Mouse (Mus musculus) adrenal gland, adult 18-20 months (tissue): ENCODE results near the gene Tnfaip6. TPM values are rescaled to one million over a fixed set of nuclear protein-coding genes. Genes with fewer than 3 reads are reported as not detected.
"Not testable (repeated sequence)": the region's sequence is repeated elsewhere in the genome, so short reads cannot be mapped to it uniquely, and the experiment has no call there.

Experiments used
- DNase-seq, 2 experiments: peaks; one replicate each; pipeline ENCODE4 v3.0.0; 2021 to 2022; ENCODE audit warnings: low spot score in 2 of 2
- long read RNA-seq, 2 experiments: library from polyadenylated mRNA; stranded (forward); transcript quantifications; one replicate each; pipeline ENCODE4 v2.0.0; 2021
- total RNA-seq, 2 experiments: library from RNA; stranded (reverse); gene quantifications; 1 replicate in 1 of 2; 2 replicates in 1 of 2; pipeline ENCODE4 v1.2.3; 2021

Gene Tnfaip6
- total RNA-seq = 1 to 10 TPM; 1.7 to 2.3 TPM
- long read RNA-seq, experiment 1 = 0 reads
- long read RNA-seq, experiment 2 = 0 reads

DNA sequence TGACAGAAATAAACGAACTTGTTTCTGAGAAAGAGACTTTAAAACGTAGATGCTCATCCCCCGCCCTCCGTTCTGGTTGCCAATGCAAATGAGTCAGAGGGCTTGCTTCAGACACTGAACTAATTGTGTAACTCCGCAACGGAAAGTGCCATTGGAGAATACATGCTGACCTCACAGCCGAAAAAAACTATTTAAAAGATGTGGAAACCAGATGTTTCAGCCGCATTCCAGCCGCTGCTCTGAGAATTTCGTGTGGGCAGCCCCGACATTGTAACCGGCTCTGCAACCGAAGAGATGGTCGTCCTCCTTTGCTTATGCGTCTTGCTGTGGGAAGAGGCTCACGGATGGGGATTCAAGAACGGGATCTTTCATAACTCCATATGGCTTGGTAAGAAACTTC lies at the start of gene Tnfaip6:
Tnfaip6 (plus strand) TSS at position 128 of the 400 bp plus-strand sequence.
- peak; percentile 45 to 56 for DNase-seq

DNA sequence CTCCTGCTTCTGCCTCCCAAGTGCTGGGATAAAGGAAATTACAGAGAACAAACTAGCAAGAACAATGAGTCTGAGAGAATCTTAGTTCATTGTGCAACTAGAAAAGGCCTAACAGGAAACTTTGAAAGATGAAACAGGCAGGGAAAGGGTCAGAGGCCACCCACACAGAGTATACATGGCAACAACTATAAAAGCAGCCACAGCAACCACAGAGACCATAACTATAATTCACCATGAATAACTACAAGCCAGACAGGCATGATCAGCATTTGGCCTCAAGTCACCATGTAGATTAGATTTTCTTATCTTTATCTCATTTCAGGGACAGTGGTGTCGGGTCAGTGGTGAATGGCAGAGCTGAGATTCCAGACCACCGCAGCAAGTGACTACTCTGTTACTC lies 48.2 kb upstream of the Tnfaip6 start:
- DNase-seq = no peak

- no peak for DNase-seq
Measured at GRCm38 (mm10) chr2:51991447-51991846, 46.4 kb upstream of the Tnfaip6 start.

DNA sequence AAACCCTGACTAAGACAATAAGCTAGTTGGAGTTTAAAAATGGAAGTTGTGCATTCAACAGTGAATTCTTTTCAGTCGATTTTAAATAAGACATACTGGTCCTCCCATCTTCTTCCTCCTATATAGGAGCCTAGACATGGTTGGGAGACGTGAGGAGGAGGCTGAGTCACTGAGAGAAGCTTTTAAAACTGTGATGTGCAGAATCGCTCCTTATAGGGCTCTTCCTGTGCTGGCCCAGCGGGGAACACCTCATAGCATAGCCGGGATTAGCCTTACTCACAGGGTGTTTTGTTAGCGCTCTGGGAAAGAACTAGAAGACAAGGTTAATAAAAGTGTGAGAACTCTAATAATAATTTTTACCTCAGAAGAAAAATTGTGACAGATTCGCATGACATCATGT lies 37.8 kb upstream of the Tnfaip6 start:
- DNase-seq = no peak

- no peak for DNase-seq
Measured at GRCm38 (mm10) chr2:52001521-52001920, 36.3 kb upstream of the Tnfaip6 start.

GRCm38 (mm10) chr2:52002299-52002698 lies 35.5 kb upstream of the Tnfaip6 start:
- DNase-seq = not testable (repeated sequence)

- no peak for DNase-seq
Measured at GRCm38 (mm10) chr2:52006380-52006779, 31.4 kb upstream of the Tnfaip6 start.

GRCm38 (mm10) chr2:52011820-52012219 lies 26.0 kb upstream of the Tnfaip6 start:
- DNase-seq = not testable (repeated sequence)

GRCm38 (mm10) chr2:52013306-52013820 lies 24.4 kb upstream of the Tnfaip6 start:
- DNase-seq = no peak

- no peak for DNase-seq
Measured at GRCm38 (mm10) chr2:52016361-52016760, 21.4 kb upstream of the Tnfaip6 start.

GRCm38 (mm10) chr2:52027061-52027460 lies 10.7 kb upstream of the Tnfaip6 start:
- DNase-seq = no peak

GRCm38 (mm10) chr2:52029426-52029825 lies 8.4 kb upstream of the Tnfaip6 start:
- no peak for DNase-seq

DNA sequence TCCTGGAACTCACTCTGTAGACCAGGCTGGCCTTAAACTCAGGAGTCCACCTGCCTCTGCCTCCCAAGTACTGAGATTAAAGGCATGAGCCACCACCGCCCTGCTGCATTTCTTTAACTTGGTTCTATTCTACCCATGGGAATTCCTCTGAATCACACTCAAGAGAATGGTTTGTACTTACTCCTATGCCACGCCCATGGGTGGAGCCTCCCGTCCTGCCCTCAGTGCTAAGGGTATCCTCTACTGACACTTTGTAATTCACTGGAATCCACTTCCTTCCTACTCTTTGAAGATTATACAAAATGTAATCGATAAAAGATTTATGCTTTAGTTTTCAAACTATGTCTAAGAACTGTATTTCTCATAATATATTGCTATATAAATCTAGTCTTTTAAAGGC lies 6.3 kb upstream of the Tnfaip6 start:
- DNase-seq = no peak

DNA sequence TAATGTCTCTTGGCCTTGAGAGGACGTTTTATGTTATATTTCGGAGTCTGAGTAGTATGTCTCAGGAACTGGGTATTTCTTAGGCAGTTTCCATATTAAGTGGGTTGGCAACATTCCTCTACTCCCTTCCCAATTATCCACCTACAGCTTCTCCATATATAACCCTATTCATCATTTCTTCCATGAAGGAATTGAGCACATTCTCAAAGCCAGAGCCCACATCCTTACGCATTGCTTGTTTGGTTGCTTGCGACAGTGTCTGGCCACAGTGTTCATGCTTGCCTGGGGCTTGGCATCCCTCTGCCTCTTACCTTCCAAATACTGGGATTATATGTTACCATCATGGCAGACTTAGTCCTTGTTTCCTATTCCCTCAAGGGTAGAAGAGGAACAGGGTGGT lies 3.2 kb upstream of the Tnfaip6 start:
- no peak for DNase-seq

DNA sequence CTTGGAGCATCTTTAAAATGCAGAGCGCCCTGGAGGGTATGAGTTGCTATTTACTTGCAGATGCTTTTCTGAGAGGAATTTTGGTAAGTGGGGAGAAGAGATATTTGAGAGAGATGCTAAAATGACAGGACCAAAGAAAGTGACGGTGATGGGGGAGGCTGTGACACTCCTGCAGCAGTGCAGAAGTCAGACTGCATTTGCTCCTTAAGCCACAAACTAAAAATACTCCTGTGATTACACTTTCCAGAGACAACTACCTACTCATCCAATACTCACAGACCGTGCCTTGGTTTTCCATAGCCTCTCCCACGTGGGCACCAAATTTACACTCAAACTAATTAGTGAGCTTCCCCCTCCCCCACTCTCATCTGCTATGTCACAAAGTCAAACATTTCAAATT lies 2.7 kb upstream of the Tnfaip6 start:
- no peak for DNase-seq

DNA sequence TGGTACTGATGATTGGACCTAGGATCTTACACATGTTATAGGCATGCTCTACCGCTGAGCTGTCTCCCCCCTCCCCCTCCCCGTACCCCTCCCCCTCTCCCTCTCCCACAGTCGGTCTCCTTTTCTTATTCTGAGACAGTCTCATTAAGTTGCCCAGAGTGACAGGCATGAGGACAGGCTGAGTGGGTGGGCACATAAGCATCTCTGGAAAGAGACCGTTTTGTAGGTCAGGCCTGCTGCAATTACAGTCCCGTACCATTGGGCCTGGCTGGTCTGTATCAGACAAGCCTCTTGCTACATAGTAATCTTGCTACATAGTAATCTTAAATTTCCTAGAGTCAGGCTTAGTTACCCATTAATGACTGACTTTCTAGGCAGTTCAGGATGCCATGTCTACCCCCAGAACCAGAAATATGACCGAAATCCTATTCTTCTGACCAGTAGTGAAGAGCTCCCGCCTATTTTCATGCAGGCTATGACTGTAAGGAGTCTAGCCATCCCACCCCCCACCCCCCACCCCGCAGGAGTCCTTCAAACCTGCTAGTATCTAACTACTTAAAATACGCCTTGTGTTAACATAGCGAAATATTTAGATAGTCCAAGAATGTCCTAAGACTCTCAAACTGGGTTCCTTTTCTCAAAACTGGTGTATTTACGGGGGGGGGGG lies 747 bp upstream of the Tnfaip6 start:
- no peak for DNase-seq

GRCm38 (mm10) chr2:52038558-52038957 lies 749 bp downstream of the Tnfaip6 start:
- no peak for DNase-seq

DNA sequence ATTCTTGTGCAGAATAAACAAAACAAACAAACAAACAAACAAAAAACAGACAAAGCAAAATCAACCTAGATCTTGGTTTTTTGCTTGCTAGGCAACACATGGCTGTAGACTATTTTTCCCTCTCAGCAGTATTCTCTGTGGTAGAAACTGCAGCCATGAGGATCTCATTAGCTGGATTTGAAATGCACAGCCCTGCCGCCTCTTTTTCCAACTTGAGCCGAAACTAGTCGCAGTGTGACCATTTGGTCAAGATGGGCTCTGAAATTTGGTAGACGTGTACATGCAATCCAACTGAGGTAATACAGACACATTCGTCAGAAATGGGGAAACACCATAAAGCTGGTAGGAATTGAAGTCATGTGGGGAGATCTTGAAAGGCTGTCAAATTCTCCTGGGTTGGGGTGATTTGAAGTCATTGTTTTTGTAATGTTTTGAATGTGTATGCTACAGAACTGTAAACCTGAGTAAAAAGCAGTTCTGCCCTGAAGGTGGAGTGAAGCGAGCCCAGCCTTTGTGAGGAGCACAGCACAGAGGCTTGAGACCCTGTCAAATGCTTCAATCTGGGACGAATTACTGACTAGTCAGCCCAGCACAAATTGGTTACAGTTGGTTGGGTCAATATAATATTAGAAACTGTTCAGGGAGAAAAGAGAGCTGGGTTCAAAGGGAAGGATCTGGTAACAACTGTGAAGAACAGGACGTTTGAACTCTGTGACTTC lies 1.4 kb downstream of the Tnfaip6 start:
- DNase-seq = no peak

DNA sequence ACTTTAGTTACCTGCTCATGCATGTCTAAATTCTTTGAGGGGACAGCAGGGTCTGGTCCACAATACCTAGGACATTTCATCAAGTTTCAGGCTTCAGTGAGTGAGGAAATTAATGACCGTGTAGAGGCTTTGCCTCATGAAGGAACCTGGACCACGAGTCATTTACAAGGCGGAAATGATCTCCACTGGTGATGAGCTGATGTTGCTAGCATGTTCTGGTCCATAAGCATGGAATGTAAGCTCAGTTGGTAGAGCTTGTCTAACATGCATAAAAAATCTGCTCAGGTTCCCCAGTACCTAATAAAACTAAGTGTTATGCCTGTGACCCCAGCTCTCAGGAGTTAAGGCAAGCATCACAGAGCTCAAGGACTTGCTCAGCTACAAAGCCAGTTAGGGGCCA lies 4.3 kb downstream of the Tnfaip6 start:
- DNase-seq = no peak

DNA sequence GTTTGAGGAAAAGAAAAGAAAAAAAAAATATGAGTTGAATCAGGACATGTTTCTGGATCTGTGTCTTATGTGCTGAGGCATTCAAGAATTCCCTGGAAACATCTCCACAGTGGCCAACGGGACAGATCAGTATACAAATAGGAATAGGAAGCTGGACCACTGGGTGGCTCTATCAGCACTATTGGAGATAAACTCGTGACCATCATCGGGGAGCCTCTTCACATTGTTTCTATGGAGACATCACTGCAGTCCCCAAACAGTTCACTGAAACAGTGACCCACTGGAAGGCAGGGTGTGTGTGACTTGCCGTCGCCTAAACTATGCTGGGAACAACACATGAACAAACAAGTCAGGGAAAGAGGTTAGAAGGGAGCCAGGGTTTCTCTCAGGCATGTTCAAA lies 4.9 kb downstream of the Tnfaip6 start:
- no peak for DNase-seq

DNA sequence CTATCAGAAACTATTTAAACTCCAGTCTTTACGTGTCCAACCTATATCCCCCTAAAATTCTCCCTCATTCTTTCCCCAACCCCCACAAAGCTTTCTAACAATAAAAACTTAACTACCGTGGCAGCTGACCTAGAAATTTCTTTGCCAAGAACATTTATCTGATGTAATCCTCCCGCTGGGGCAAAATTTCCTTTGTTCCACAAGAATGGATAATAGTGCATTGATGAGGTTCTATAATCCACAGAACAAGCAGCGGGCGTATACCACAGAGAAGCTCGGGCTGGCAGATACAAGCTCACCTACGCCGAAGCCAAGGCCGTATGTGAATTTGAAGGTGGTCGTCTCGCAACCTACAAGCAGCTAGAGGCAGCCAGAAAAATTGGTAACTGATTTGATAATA lies 5.7 kb downstream of the Tnfaip6 start:
- no peak for DNase-seq

GRCm38 (mm10) chr2:52046032-52046431 lies 8.2 kb downstream of the Tnfaip6 start:
- DNase-seq = no peak

DNA sequence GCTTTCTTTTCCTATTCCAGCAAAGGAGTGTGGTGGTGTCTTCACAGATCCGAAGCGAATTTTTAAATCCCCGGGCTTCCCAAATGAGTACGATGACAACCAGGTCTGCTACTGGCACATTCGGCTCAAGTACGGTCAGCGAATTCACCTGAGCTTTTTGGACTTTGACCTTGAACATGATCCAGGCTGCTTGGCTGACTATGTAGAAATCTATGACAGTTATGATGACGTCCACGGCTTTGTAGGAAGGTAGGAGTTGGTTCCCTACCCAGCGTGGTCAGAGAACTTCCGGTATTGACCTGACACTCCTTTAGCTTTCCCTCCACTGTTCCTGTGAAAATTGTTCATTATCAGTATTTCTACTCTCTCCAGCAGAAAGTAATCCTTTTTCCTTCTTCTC lies 13.0 kb downstream of the Tnfaip6 start:
- DNase-seq = no peak
